Mouse (Mus musculus) brain, embryonic 14.5 days (tissue): Measurements from ENCODE around the gene Hist1h2ac.

Source experiments
- CTCF ChIP-seq: fragments of 200-500 bp; IDR thresholded peaks from 2 replicates; pipeline ENCODE4 v1.5.1; 2012; ENCODE audit warnings: inconsistent platforms, mild to moderate bottlenecking, moderate library complexity, borderline replicate concordance; ENCODE audit not compliant: insufficient read depth, insufficient read length; ENCODE audit errors: extremely low read depth
- POLR2A ChIP-seq: fragments of 200-500 bp; IDR thresholded peaks from 2 replicates; pipeline ENCODE4 v1.6.1; 2012; ENCODE audit warnings: mild to moderate bottlenecking, inconsistent platforms, borderline replicate concordance; ENCODE audit not compliant: poor library complexity, insufficient read depth, insufficient read length, severe bottlenecking; ENCODE audit errors: extremely low read depth

- 0 out of 2 replicates have a peak, but pooled peaks have one; percentile 5 for TF ChIP-seq POLR2A
- no peak for TF ChIP-seq CTCF
Measured at GRCm38 (mm10) chr13:23685121-23685861, 1.5 kb upstream of the Hist1h2ac start.
